In genomic region chr15:103338829-103339165, GRCm38 (mm10) we compare ENCODE assay signal across 8 mouse cellular contexts. TPM values are rescaled to one million over a fixed set of nuclear protein-coding genes. Genes with fewer than 3 reads are reported as not detected.
DNase-seq lines count a peak whose midpoint lies in the region; ATAC-seq and TF ChIP-seq lines count a peak whose summit lies in the region.

No protein-coding gene starts in this region.

- TF ChIP-seq CTCF in MEL (IDR thresholded peaks at IDR 0.05 in 2 of 3, conservative IDR thresholded peaks at IDR 0.05 in 1 of 3; ENCODE audit: control insufficient read depth in 1 of 3, insufficient read depth in 1 of 3, low read depth in 2 of 3, low read length in 3 of 3, poor library complexity in 1 of 3, severe bottlenecking in 1 of 3), result no peak

- peak overlapping the region; percentile 93 for H3K4me2 ChIP-seq in heart, embryonic 15.5 days

- peaks cover 54% of the 10 kb centered on the region for H3K27me3 ChIP-seq in heart, embryonic 15.5 days
- no peaks in the 10 kb centered on the region for H3K27me3 ChIP-seq in MEL (ENCODE audit: control insufficient read depth in 1 of 2, insufficient read depth in 2 of 2, low read length in 2 of 2)
- H3K27me3 ChIP-seq in hindbrain, embryonic 10.5 days (ENCODE audit: insufficient read depth, poor library complexity, severe bottlenecking), result peaks cover 58% of the 10 kb centered on the region

- no peak for TF ChIP-seq RAD21 in MEL (IDR thresholded peaks at IDR 0.05; ENCODE audit: low read depth, low read length)

- 65% methylated on average over 4 of the region's 4 CpGs for WGBS in heart, embryonic 15.5 days
- 32% methylated on average over 4 of the region's 4 CpGs for WGBS in hindbrain, embryonic 10.5 days
- WGBS in macrophage (ENCODE audit: missing documents), result 61% methylated on average over 4 of the region's 4 CpGs

- DNase-seq in heart, postnatal 10 days, result no peak
- no peak for DNase-seq in MEL (ENCODE audit: low read depth, low spot score)
- DNase-seq in hindbrain, embryonic 10.5 days (ENCODE audit: low spot score), result no peak
- no peak for DNase-seq in frontal cortex, postnatal 14 days (ENCODE audit: low spot score in 2 of 2)
- DNase-seq in ovary, postnatal 14 days (ENCODE audit: low spot score), result no peak
- no peak for DNase-seq in cerebellum, adult 8-10 months

- no peak for TF ChIP-seq POLR2A in MEL (IDR thresholded peaks at IDR 0.05; ENCODE audit: control insufficient read depth in 1 of 2, insufficient read depth in 1 of 2, low read depth in 1 of 2, low read length in 2 of 2, poor library complexity in 1 of 2)

- peak overlapping the region; percentile 63; the same call in 1 of the 2 replicates for H3K4me3 ChIP-seq in heart, embryonic 15.5 days
- H3K4me3 ChIP-seq in MEL (ENCODE audit: control insufficient read depth in 1 of 2, insufficient read depth in 1 of 2, low read depth in 2 of 2, low read length in 2 of 2), result peak overlapping the region; percentile 69 to 71
- H3K4me3 ChIP-seq in hindbrain, embryonic 10.5 days, result peak overlapping the region; percentile 77
- peak overlapping the region; percentile 82 for H3K4me3 ChIP-seq in macrophage (ENCODE audit: inconsistent target)

- TF ChIP-seq EP300 in MEL (IDR thresholded peaks at IDR 0.05; ENCODE audit: low read depth in 1 of 2, low read length in 2 of 2), result no peak

- H3K79me2 ChIP-seq in MEL (ENCODE audit: control insufficient read depth, insufficient read depth, low read length, poor library complexity) (peaks cover 15% of the 10 kb centered on the region), macrophage (ENCODE audit: inconsistent target) (peaks cover 31% of the 10 kb centered on the region; the same call in 1 of the 2 replicates)

- H3K4me1 ChIP-seq in heart, embryonic 15.5 days (replicated peaks), result peaks cover 36% of the 10 kb centered on the region
- peaks cover 0 to 18% of the 10 kb centered on the region in 2 experiments; a peak in 3 of 4 replicates for H3K4me1 ChIP-seq in MEL (ENCODE audit: control insufficient read depth in 1 of 2, insufficient read depth in 2 of 2, low read length in 2 of 2)
- peaks cover 90% of the 10 kb centered on the region for H3K4me1 ChIP-seq in hindbrain, embryonic 10.5 days (replicated peaks)

- H3K27ac ChIP-seq in heart, embryonic 15.5 days, result no peak overlapping the region
- peak overlapping the region; percentile 61 for H3K27ac ChIP-seq in MEL (ENCODE audit: control insufficient read depth, low read depth, low read length)
- H3K27ac ChIP-seq in hindbrain, embryonic 10.5 days, result peak overlapping the region; percentile 82
- H3K27ac ChIP-seq in macrophage, result no peak overlapping the region

- H3K9me3 ChIP-seq in heart, embryonic 15.5 days (replicated peaks), result no peaks in the 10 kb centered on the region
- H3K9me3 ChIP-seq in MEL (replicated peaks; ENCODE audit: insufficient read depth, low read length), result no peaks in the 10 kb centered on the region
- H3K9me3 ChIP-seq in hindbrain, embryonic 10.5 days, result no peaks in the 10 kb centered on the region

- peaks cover under 1% of the 10 kb centered on the region; the same call in 1 of the 2 replicates for H3K36me3 ChIP-seq in heart, embryonic 15.5 days
- peaks cover 0 to 12% of the 10 kb centered on the region in 2 experiments; a peak in 2 of 4 replicates for H3K36me3 ChIP-seq in MEL (ENCODE audit: control insufficient read depth in 1 of 2, insufficient read depth in 2 of 2, low read length in 2 of 2)
- peaks cover under 1% of the 10 kb centered on the region for H3K36me3 ChIP-seq in hindbrain, embryonic 10.5 days
- H3K36me3 ChIP-seq in macrophage (ENCODE audit: inconsistent target), result 0 out of 2 replicates have a peak, but pooled peaks cover 3% of the 10 kb centered on the region

- intact Hi-C loops in heart, postnatal 10 days (cut with DNase I), result no loop called here

- no peak overlapping the region; the same call in 1 of the 2 replicates for H3K9ac ChIP-seq in heart, embryonic 15.5 days
- peak overlapping the region; percentile 59 for H3K9ac ChIP-seq in MEL (ENCODE audit: control insufficient read depth, low read depth, low read length, poor library complexity, severe bottlenecking)

- ATAC-seq in heart, embryonic 15.5 days (replicated peaks; ENCODE audit: insufficient number of reproducible peaks, insufficient read depth, low FRiP score, low read depth), result no peak

TF ChIP-seq in MEL, 35 proteins besides CTCF, POLR2A, EP300 and RAD21:
- TF ChIP-seq MXI1 (IDR thresholded peaks at IDR 0.05; ENCODE audit: low read depth, low read length) (no peak), MYB (IDR thresholded peaks at IDR 0.05; ENCODE audit: low read depth, low read length) (no peak), POLR2AphosphoS5 (IDR thresholded peaks at IDR 0.05; ENCODE audit: borderline replicate concordance, low read depth, low read length) (no peak), TAL1 (IDR thresholded peaks at IDR 0.05; ENCODE audit: low read length) (no peak), NRF1 (IDR thresholded peaks at IDR 0.05; ENCODE audit: insufficient read depth, low read depth, low read length, poor library complexity, severe bottlenecking) (no peak), MYC (IDR thresholded peaks at IDR 0.05; ENCODE audit: low read depth, low read length) (no peak), KAT2A (conservative IDR thresholded peaks at IDR 0.05; ENCODE audit: low read depth, low read length) (no peak), ZC3H11A (IDR thresholded peaks at IDR 0.05; ENCODE audit: low read depth, low read length) (no peak), SIN3A (IDR thresholded peaks at IDR 0.05; ENCODE audit: low read length) (no peak), UBTF (IDR thresholded peaks at IDR 0.05; ENCODE audit: borderline replicate concordance, insufficient read depth, low read depth, low read length) (no peak), CHD2 (IDR thresholded peaks at IDR 0.05; ENCODE audit: low read length) (no peak), MEF2A (IDR thresholded peaks at IDR 0.05; ENCODE audit: extremely low read depth, insufficient replicate concordance, low read depth, low read length, poor library complexity, severe bottlenecking) (no peak), USF1 (IDR thresholded peaks at IDR 0.05; ENCODE audit: low read depth, low read length) (no peak), ZKSCAN1 (IDR thresholded peaks at IDR 0.05; ENCODE audit: low read depth, low read length) (no peak), CHD1 (IDR thresholded peaks at IDR 0.05; ENCODE audit: low read depth, low read length) (no peak), MAFK (IDR thresholded peaks at IDR 0.05; ENCODE audit: borderline replicate concordance, low read depth, low read length) (no peak)

RNA-seq across cellular contexts. Expression of gene Zfp385a, which starts 1.1 kb away (rescaled TPM):
- polyA plus RNA-seq in heart, embryonic 15.5 days (2015; fragmentation: Nextera tagmentation; extraction: Ambion mirVana), result 5.9 and 10.5 TPM in 2 replicates
- 10 to 100 TPM; 24.3 to 26.2 TPM for total RNA-seq in heart, postnatal 10 days (2021)
- total RNA-seq in MEL (2012; rRNA removed), result 4.4 and 5.2 TPM in 2 replicates
- 10 to 100 TPM in 1 of 2 experiments, not detected in 1; 54.0 TPM for polyA plus RNA-seq in MEL (2012; ENCODE audit: insufficient read depth in 1 of 2, insufficient read length in 2 of 2, low read depth in 1 of 2, low replicate concordance in 2 of 2, missing spikeins in 1 of 2)
- 24.9 and 26.3 TPM in 2 replicates for polyA plus RNA-seq in hindbrain, embryonic 10.5 days (2016; fragmentation: Nextera tagmentation; extraction: Ambion mirVana)
- 10 to 100 TPM; 10.2 to 43.2 (median 26.3) TPM for total RNA-seq in macrophage (2018; cell fraction: chromatin; rRNA removed)
- 10 to 100 TPM; 50.8 to 93.1 (median 78.8) TPM for total RNA-seq in macrophage (2018; cell fraction: cytosol; rRNA removed)
- total RNA-seq in macrophage (2018; cell fraction: nucleus; rRNA removed), result 10 to 100 TPM; 21.9 to 59.1 (median 37.0) TPM
- polyA plus RNA-seq in macrophage (2018), result 38.1 to 73.9 TPM (median 63.3 TPM) in 3 replicates

RNA-seq across cellular contexts. Expression of gene Itga5, which starts 27.8 kb away (rescaled TPM):
- polyA plus RNA-seq in heart, embryonic 15.5 days (2015; fragmentation: Nextera tagmentation; extraction: Ambion mirVana), result 62.4 and 70.8 TPM in 2 replicates
- 100 to 1,000 TPM in 1 of 2 experiments, 10 to 100 TPM in 1; 89.4 to 101 TPM for total RNA-seq in heart, postnatal 10 days (2021)
- 6.0 and 6.7 TPM in 2 replicates for total RNA-seq in MEL (2012; rRNA removed)
- 10 to 100 TPM in 1 of 2 experiments, not detected in 1; 17.4 TPM for polyA plus RNA-seq in MEL (2012; ENCODE audit: insufficient read depth in 1 of 2, insufficient read length in 2 of 2, low read depth in 1 of 2, low replicate concordance in 2 of 2, missing spikeins in 1 of 2)
- 23.5 and 23.8 TPM in 2 replicates for polyA plus RNA-seq in hindbrain, embryonic 10.5 days (2016; fragmentation: Nextera tagmentation; extraction: Ambion mirVana)
- total RNA-seq in macrophage (2018; cell fraction: chromatin; rRNA removed), result 1,000 to 10,000 TPM in 11 of 26 experiments, 100 to 1,000 TPM in 15; 166 to 3,228 (median 638) TPM
- total RNA-seq in macrophage (2018; cell fraction: cytosol; rRNA removed), result 100 to 1,000 TPM in 9 of 26 experiments, 10 to 100 TPM in 17; 29.3 to 430 (median 82.6) TPM
- total RNA-seq in macrophage (2018; cell fraction: nucleus; rRNA removed), result 1,000 to 10,000 TPM in 2 of 26 experiments, 100 to 1,000 TPM in 23, 10 to 100 TPM in 1; 94.1 to 1,525 (median 507) TPM
- 24.4 to 49.9 TPM (median 30.3 TPM) in 3 replicates for polyA plus RNA-seq in macrophage (2018)

RNA-seq across cellular contexts. Expression of gene Gpr84, which starts 28.4 kb away (rescaled TPM):
- polyA plus RNA-seq in heart, embryonic 15.5 days (2015; fragmentation: Nextera tagmentation; extraction: Ambion mirVana), result 0.11 and 0.25 TPM in 2 replicates
- not detected for total RNA-seq in heart, postnatal 10 days (2021)
- 0.12 TPM in 1 of 2 replicates, not detected in the other for total RNA-seq in MEL (2012; rRNA removed)
- polyA plus RNA-seq in MEL (2012; ENCODE audit: insufficient read depth in 1 of 2, insufficient read length in 2 of 2, low read depth in 1 of 2, low replicate concordance in 2 of 2, missing spikeins in 1 of 2), result under 1 TPM in 1 of 2 experiments, not detected in 1; 0.21 TPM
- polyA plus RNA-seq in hindbrain, embryonic 10.5 days (2016; fragmentation: Nextera tagmentation; extraction: Ambion mirVana), result 0.31 and 0.36 TPM in 2 replicates
- 10 to 100 TPM in 3 of 26 experiments, 1 to 10 TPM in 20, under 1 TPM in 2, not detected in 1; 0.55 to 12.0 (median 5.2) TPM for total RNA-seq in macrophage (2018; cell fraction: chromatin; rRNA removed)
- 10 to 100 TPM in 20 of 26 experiments, 1 to 10 TPM in 6; 1.4 to 72.5 (median 17.4) TPM for total RNA-seq in macrophage (2018; cell fraction: cytosol; rRNA removed)
- 10 to 100 TPM in 23 of 26 experiments, 1 to 10 TPM in 2, not detected in 1; 3.5 to 71.3 (median 23.9) TPM for total RNA-seq in macrophage (2018; cell fraction: nucleus; rRNA removed)
- 0.93 to 14.5 TPM (median 3.7 TPM) in 3 replicates for polyA plus RNA-seq in macrophage (2018)

Comparison
In these comparisons a context has a peak if more than half of its experiments do, and no peak if none do; other contexts are left out.
1. H3K27ac ChIP-seq: peak in MEL (single experiment) and hindbrain, embryonic 10.5 days (single experiment); none in heart, embryonic 15.5 days (single experiment) and macrophage (single experiment).
2. Peak in every context shown above with its lines, with median percentiles within 50 percentile points of each other: H3K4me3 ChIP-seq.